Mouse (Mus musculus): ENCODE measurements around the gene Camk2d. TPM values are rescaled to one million over a fixed set of nuclear protein-coding genes. Genes with fewer than 3 reads are reported as not detected.

Camk2d gene
- total and polyA plus RNA-seq, 2 experiments from 2014 or later: 95.3 to 178 TPM

DNA sequence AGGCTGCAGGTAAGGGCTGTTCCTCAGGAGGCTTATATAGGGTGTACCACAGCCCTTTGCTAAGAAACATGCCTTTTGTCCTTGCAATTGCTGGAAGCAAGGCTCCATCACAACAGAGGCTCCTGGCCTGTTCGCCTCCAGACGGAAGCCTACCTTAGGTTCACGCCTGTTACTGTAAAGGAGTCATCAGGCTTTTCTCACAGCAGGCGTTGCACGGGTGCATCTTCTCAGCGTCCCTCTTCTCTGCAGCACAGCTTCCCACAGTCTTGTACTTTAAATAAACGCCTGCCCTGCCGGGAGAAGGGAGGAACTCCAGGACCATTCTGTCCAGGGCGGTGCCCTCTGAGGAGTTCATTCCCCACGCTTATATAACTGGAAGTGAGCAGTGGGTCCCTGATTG, 72.6 kb downstream of the Camk2d start:
- Histone ChIP-seq H3K4me1 (ENCODE audit: insufficient read depth, low read length) (peaks cover 24% of the 10 kb centered on the region; the same call in 1 of the 2 replicates), H3K27me3 (ENCODE audit: insufficient read depth, low read length) (no peaks in the 10 kb centered on the region), H3K36me3 (ENCODE audit: insufficient read depth, low read length) (no peaks in the 10 kb centered on the region), H3K4me2 (ENCODE audit: low read depth, low read length) (no peak overlapping the region), H3K9me3 (ENCODE audit: low read length) (no peaks in the 10 kb centered on the region), H3K4me3 (ENCODE audit: low read length) (no peak overlapping the region), H3K9ac (replicated peaks; ENCODE audit: low read length) (no peak overlapping the region), H3K27ac (no peak overlapping the region)
- DNase-seq (ENCODE audit: low spot score) (no peak), ATAC-seq (no peak)
- no peak for TF ChIP-seq CTCF (IDR thresholded peaks at IDR 0.05; ENCODE audit: low read depth)
- WGBS: 46% methylated on average over 10 of the region's 10 CpGs

DNA sequence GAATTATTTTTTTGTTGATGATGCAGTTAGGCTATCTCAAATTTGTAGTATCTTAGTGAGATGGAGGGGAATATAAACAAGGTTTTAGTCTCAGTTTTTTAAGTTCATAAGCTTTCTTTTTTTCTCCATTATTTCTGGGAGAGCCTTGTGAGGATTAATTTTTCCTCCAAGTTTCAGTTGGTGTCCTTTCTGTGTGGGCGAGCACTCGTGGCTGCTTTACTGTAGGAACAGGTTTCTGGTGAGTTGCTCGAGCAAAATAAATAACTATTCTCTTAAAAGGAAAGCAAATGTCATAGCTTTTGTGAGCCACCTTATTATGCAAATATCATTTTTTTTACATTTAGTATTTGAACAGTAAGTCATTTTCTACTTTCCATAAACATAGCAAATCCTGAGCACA, 74.3 kb downstream of the Camk2d start:
- Histone ChIP-seq H3K4me3 (ENCODE audit: low read length) (no peak overlapping the region), H3K27ac (no peak overlapping the region), H3K4me1 (ENCODE audit: insufficient read depth, low read length) (peaks cover 24% of the 10 kb centered on the region; the same call in 1 of the 2 replicates), H3K4me2 (ENCODE audit: low read depth, low read length) (no peak overlapping the region), H3K27me3 (ENCODE audit: insufficient read depth, low read length) (no peaks in the 10 kb centered on the region), H3K9me3 (ENCODE audit: low read length) (no peaks in the 10 kb centered on the region), H3K9ac (replicated peaks; ENCODE audit: low read length) (no peak overlapping the region), H3K36me3 (ENCODE audit: insufficient read depth, low read length) (no peaks in the 10 kb centered on the region)
- DNase-seq (ENCODE audit: low spot score): no peak
- WGBS: 78% methylated on average over 3 of the region's 3 CpGs
- no peak for TF ChIP-seq CTCF (IDR thresholded peaks at IDR 0.05; ENCODE audit: low read depth)
- ATAC-seq: no peak

DNA sequence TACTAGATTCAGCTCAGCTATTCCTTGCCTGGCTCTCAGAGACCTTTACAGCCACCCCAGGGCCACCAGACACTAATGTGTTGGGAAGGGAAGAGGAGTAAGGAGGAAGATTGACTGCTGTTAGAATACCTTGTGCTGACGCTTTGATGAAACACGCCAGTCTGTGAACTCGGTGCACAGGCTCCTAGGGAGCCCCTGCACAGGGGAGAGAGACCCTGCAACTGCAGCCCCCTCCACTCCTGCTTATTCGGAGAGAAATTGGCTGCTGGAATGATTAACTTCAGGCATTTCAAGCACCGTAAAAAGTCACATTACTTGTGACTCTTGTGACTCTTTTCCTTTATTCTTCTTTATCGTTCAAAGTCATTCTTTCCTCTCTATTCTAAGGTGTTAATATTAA, 75.2 kb downstream of the Camk2d start:
- H3K9ac ChIP-seq (replicated peaks; ENCODE audit: low read length): no peak overlapping the region
- peaks cover 24% of the 10 kb centered on the region; the same call in 1 of the 2 replicates for H3K4me1 ChIP-seq (ENCODE audit: insufficient read depth, low read length)
- H3K9me3 ChIP-seq (ENCODE audit: low read length): no peaks in the 10 kb centered on the region
- no peak for TF ChIP-seq CTCF (IDR thresholded peaks at IDR 0.05; ENCODE audit: low read depth)
- H3K4me3 ChIP-seq (ENCODE audit: low read length): no peak overlapping the region
- DNase-seq (ENCODE audit: low spot score) (no peak), ATAC-seq (no peak)
- H3K36me3 ChIP-seq (ENCODE audit: insufficient read depth, low read length): no peaks in the 10 kb centered on the region
- WGBS: 54% methylated on average over 6 of the region's 6 CpGs
- H3K4me2 ChIP-seq (ENCODE audit: low read depth, low read length): no peak overlapping the region
- no peaks in the 10 kb centered on the region for H3K27me3 ChIP-seq (ENCODE audit: insufficient read depth, low read length)
- no peak overlapping the region for H3K27ac ChIP-seq

DNA sequence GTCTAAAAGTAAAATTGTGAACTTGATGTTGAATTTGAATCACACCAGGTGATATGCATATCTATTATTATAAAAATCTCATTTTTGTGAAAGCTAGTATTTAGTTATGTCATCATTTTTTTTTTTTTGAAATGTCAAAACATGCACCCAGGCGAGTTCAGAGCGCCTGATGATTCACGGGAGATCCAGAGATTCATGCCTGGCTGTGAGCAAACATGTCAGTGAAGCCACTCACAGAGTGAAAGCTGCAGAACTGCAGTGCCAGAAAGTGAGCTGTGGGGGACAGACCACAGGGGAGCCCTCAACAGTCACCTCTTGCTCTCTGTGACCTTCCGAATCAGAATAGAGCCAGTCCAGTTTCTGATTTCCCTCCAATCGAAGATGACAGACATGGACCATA, 84.9 kb downstream of the Camk2d start:
- H3K9me3 ChIP-seq (ENCODE audit: low read length): no peaks in the 10 kb centered on the region
- H3K9ac ChIP-seq (replicated peaks; ENCODE audit: low read length): no peak overlapping the region
- H3K36me3 ChIP-seq (ENCODE audit: insufficient read depth, low read length): no peaks in the 10 kb centered on the region
- no peak overlapping the region for H3K4me2 ChIP-seq (ENCODE audit: low read depth, low read length)
- no peak for TF ChIP-seq CTCF (IDR thresholded peaks at IDR 0.05; ENCODE audit: low read depth)
- H3K4me3 ChIP-seq (ENCODE audit: low read length): no peak overlapping the region
- WGBS: 85% methylated on average over 5 of the region's 5 CpGs
- DNase-seq (ENCODE audit: low spot score) (no peak), ATAC-seq (no peak)
- H3K27me3 ChIP-seq (ENCODE audit: insufficient read depth, low read length): no peaks in the 10 kb centered on the region
- no peak overlapping the region for H3K27ac ChIP-seq
- H3K4me1 ChIP-seq (ENCODE audit: insufficient read depth, low read length): no peaks in the 10 kb centered on the region

DNA sequence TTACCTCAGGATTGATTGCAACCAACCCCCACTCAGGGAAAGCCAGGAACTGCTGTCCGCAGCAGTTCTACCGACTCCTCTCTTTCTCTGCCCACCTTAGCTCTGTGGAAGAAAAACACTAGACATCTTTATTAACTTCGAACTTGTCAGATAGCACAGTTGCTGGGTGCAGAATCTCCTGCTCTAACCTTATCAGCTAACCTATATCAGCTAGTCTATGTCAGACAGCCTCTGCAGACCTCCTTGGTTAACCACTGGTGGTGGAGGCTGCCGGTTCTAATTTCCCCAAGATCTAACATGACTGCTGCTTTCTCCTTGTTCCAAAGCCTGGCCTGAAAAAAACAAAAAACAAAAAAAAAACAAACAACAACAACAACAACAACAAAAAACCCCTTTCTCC, 85.9 kb downstream of the Camk2d start:
- H3K4me1 ChIP-seq (ENCODE audit: insufficient read depth, low read length): no peaks in the 10 kb centered on the region

DNA sequence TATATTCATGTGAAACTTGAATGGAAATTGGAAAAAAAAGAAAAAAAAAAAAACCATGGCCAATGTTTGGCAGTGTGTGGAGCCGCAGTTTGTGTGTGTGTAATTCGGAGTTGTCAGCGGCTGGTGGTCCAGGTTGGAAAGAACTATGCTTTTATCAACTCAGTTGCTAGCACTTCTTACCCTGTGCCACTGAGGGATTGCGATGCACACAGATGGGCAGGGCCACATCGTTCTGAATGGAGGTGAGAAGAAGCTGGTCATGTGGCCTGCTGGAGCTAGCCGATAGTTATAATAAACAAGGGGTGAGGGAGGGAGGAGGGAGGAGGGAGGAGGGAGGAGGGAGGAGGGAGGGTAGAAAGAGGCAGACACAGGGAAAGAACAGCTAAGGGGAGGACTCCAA, 89.3 kb downstream of the Camk2d start:
- Histone ChIP-seq H3K4me3 (ENCODE audit: low read length) (no peak overlapping the region), H3K9ac (replicated peaks; ENCODE audit: low read length) (no peak overlapping the region), H3K27ac (no peak overlapping the region), H3K9me3 (ENCODE audit: low read length) (no peaks in the 10 kb centered on the region), H3K4me2 (ENCODE audit: low read depth, low read length) (no peak overlapping the region), H3K27me3 (ENCODE audit: insufficient read depth, low read length) (no peaks in the 10 kb centered on the region), H3K4me1 (ENCODE audit: insufficient read depth, low read length) (no peaks in the 10 kb centered on the region), H3K36me3 (ENCODE audit: insufficient read depth, low read length) (no peaks in the 10 kb centered on the region)
- WGBS: 69% methylated on average over 6 of the region's 6 CpGs
- ATAC-seq (no peak), DNase-seq (ENCODE audit: low spot score) (no peak)
- TF ChIP-seq CTCF (IDR thresholded peaks at IDR 0.05; ENCODE audit: low read depth): no peak

More for the DNA sequence above, 85.9 kb downstream of the Camk2d start:
- Histone ChIP-seq H3K27me3 (ENCODE audit: insufficient read depth, low read length) (no peaks in the 10 kb centered on the region), H3K36me3 (ENCODE audit: insufficient read depth, low read length) (no peaks in the 10 kb centered on the region), H3K4me3 (ENCODE audit: low read length) (no peak overlapping the region), H3K9ac (replicated peaks; ENCODE audit: low read length) (no peak overlapping the region), H3K4me2 (ENCODE audit: low read depth, low read length) (no peak overlapping the region), H3K9me3 (ENCODE audit: low read length) (no peaks in the 10 kb centered on the region), H3K27ac (no peak overlapping the region)
- no peak for DNase-seq (ENCODE audit: low spot score)
- no peak for TF ChIP-seq CTCF (IDR thresholded peaks at IDR 0.05; ENCODE audit: low read depth)
- ATAC-seq: no peak
- 90% methylated on average over 4 of the region's 4 CpGs for WGBS

DNA sequence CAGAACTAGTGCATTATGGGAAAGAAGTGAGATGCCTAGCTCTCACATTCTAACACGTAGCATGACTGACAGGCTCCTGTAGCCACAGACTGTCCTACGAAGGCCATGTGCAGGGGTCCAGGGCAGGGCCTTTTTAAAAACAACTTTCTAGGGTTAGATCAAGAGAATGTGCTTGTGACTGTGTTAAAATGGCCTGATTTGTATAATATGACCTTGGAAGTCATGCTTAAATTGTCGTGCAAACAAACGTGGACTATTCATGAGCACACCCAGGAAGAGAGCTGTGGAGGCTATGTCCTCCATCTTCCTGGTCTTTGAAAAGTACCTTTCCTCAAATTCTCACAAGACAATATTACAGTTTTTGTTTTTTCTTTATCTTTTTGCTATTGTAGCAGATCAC, 91.0 kb downstream of the Camk2d start:
- no peak overlapping the region for H3K4me2 ChIP-seq (ENCODE audit: low read depth, low read length)
- no peaks in the 10 kb centered on the region for H3K27me3 ChIP-seq (ENCODE audit: insufficient read depth, low read length)
- WGBS: 83% methylated on average over 4 of the region's 4 CpGs
- H3K36me3 ChIP-seq (ENCODE audit: insufficient read depth, low read length): no peaks in the 10 kb centered on the region
- no peak for DNase-seq (ENCODE audit: low spot score)
- no peak overlapping the region for H3K27ac ChIP-seq
- TF ChIP-seq CTCF (IDR thresholded peaks at IDR 0.05; ENCODE audit: low read depth): no peak
- H3K9me3 ChIP-seq (ENCODE audit: low read length): no peaks in the 10 kb centered on the region
- H3K9ac ChIP-seq (replicated peaks; ENCODE audit: low read length): no peak overlapping the region
- ATAC-seq: no peak
- no peak overlapping the region for H3K4me3 ChIP-seq (ENCODE audit: low read length)
- no peaks in the 10 kb centered on the region for H3K4me1 ChIP-seq (ENCODE audit: insufficient read depth, low read length)

Measured in hindbrain, postnatal 0 days (tissue).